Mouse (Mus musculus) neural tube, embryonic 11.5 days (tissue): ENCODE results near the gene Sos2. TPM values are rescaled to one million over a fixed set of nuclear protein-coding genes. Genes with fewer than 3 reads are reported as not detected.
A peak's percentile ranks its signal among the peaks of the same experiment; 100 is the strongest.
"Not testable (repeated sequence)": the region's sequence is repeated elsewhere in the genome, so short reads cannot be mapped to it uniquely, and the experiment has no call there.

Source experiments
- ATAC-seq: fragments of 200-750 bp; cut with Nextera tagmentation; 2 replicates; pipeline ENCODE4 v1.8.0; 2017; ENCODE audit warnings: moderate number of reproducible peaks, mild to moderate bottlenecking, moderate TSS enrichment, moderate library complexity; ENCODE audit not compliant: insufficient read depth, low FRiP score, low TSS enrichment
- DNase-seq: peaks from one replicate; pipeline ENCODE4 v3.0.0-alpha.2; 2015; ENCODE audit warnings: low spot score
- H3K27ac ChIP-seq: fragments of 300-500 bp; sonication (generic); 2 replicates; pipeline ENCODE4 v1.5.1; 2014; ENCODE audit warnings: low read depth, mild to moderate bottlenecking, low read length
- H3K27me3 ChIP-seq: fragments of 300-500 bp; sonication (generic); 2 replicates; pipeline ENCODE4 v1.6.1; 2014; ENCODE audit warnings: mild to moderate bottlenecking, low read length, mixed read lengths; ENCODE audit not compliant: control insufficient read depth, insufficient read depth
- H3K36me3 ChIP-seq: fragments of 300-500 bp; sonication (generic); 2 replicates; pipeline ENCODE4 v1.6.1; 2014; ENCODE audit warnings: mild to moderate bottlenecking, low read length, moderate library complexity, mixed read lengths; ENCODE audit not compliant: control insufficient read depth, insufficient read depth
- H3K4me1 ChIP-seq: fragments of 300-500 bp; sonication (generic); 2 replicates; pipeline ENCODE4 v1.6.1; 2014; ENCODE audit warnings: low read length, mixed read lengths; ENCODE audit not compliant: control insufficient read depth, insufficient read depth
- H3K4me2 ChIP-seq: fragments of 300-500 bp; sonication (generic); 2 replicates; pipeline ENCODE4 v1.6.1; 2014; ENCODE audit warnings: low read depth, mild to moderate bottlenecking, moderate library complexity
- H3K4me3 ChIP-seq: fragments of 300-500 bp; sonication (generic); 2 replicates; pipeline ENCODE4 v1.5.1; 2014; ENCODE audit warnings: low read depth, low read length
- H3K9ac ChIP-seq: fragments of 300-500 bp; sonication (generic); 2 replicates; pipeline ENCODE4 v1.6.1; 2014; ENCODE audit warnings: mild to moderate bottlenecking, low read length
- H3K9me3 ChIP-seq: fragments of 300-500 bp; sonication (generic); 2 replicates; pipeline ENCODE4 v1.6.1; 2016; ENCODE audit warnings: low read length; ENCODE audit not compliant: control insufficient read depth
- WGBS: fragments of 180-500 bp; shearing (Covaris S2); extraction: QIAGEN DNeasy Blood & Tissue Kit; methylation state at CpG from one replicate; pipeline ENCODE4 v1.1.7; 2014; 5-methylcytosine and 5-hydroxymethylcytosine counted together
- polyA plus RNA-seq: library from polyadenylated mRNA; unstranded; fragments of >200 nt; fragmentation: Nextera tagmentation; extraction: Ambion mirVana; gene quantifications from 2 replicates; pipeline ENCODE4 v1.2.1, GENCODE M21; 2014

Gene Sos2
- polyA plus RNA-seq, 1 experiment from 2014 or later: 10.1 TPM

DNA sequence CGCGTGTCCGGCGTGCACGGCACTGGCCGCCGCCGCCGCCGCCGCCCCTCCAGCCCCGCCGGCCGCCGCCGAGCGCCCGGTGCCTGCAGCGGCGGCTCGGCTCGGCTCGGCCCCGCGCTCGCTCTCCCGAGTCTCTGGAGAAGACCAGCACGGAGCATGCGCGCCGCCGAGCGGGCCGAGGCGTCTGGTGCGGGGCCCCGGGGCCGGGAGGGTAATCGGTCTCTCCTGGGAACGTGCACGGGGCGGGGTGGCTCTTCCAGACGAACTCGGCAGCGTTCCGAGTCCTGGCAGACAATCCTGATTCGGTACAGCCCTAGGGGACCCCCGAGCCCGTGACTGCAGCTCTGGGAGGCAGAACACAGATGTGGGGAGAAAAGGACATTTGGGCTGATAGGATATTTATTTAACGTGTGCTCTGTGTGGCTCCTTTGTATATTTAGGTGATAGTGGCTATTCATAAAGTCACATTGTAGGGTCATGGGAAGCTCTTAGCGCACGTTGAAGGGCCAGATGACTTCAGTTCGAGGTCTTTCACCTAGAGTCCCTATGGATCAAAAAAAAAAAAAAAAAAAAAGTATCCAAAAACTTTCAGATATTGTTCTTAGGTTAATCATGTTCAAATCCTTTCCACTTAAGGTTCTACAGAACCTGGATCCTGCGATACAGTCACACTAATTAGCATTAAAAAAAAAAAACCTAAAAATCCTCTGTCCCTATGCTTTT, 574 bp upstream of the Sos2 start:
- ATAC-seq (peak; percentile 90), DNase-seq (peak; percentile 91)
- Histone ChIP-seq H3K27me3 (no peaks in the 10 kb centered on the region), H3K4me1 (peaks cover 4% of the 10 kb centered on the region; the same call in 1 of the 2 replicates), H3K4me3 (peak overlapping the region; percentile 73), H3K36me3 (no peaks in the 10 kb centered on the region), H3K27ac (peak overlapping the region; percentile 97), H3K4me2 (peak overlapping the region; percentile 67), H3K9me3 (no peaks in the 10 kb centered on the region), H3K9ac (peak overlapping the region; percentile 97)
- under 1% methylated on average over 42 of the region's 54 CpGs for WGBS

DNA sequence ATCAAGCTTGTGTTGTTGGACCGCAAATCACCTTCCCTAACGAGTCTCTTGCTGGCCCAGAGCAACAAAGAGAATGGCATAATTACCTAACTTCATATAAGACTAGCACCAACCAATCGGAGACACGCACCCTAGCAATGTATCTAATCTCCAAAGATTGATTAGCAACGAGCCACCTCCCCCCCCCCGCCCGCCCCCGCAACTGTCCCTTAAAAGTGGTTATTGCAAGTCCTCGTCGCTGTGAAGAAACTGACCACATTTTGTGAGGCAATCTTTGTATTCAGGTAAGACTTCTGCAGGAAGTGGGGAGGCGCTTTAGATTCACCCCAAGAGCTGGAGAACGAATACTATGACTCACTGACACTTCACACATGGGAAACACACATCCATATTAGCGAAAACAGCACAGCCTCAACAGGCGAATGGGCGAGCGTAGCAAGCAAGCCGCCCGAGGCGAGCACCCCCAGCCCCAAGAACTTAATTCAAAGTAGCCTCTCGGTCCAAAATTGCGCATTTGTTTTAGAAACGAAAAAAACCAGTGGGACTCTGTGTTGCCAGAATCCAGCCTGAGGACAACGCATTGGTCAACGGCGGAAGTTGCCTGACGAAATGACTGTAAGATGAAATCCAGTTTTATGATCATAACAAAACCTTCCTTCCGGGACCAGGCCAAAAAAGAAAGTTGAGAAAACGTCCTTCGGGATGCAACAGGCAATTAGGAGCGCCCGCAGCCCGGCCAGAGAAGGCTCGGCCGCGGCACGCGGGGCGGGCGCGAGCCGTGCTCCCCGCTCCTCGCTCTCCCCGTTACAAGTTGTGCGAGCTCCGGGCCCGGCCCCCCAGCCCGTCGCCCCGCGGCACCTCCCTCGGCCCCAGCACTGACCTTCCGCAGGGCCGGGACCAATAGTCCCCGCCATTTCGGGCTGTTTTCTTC, 752 bp downstream of the Sos2 start:
- peak overlapping the region; percentile 73 for H3K4me3 ChIP-seq
- no peaks in the 10 kb centered on the region for H3K9me3 ChIP-seq
- under 1% methylated on average over 55 of the region's 56 CpGs for WGBS
- ATAC-seq: no peak; the same call in none of the 2 replicates
- no peaks in the 10 kb centered on the region for H3K36me3 ChIP-seq
- H3K27ac ChIP-seq: peak overlapping the region; percentile 97
- H3K9ac ChIP-seq: peak overlapping the region; percentile 97
- no peaks in the 10 kb centered on the region for H3K27me3 ChIP-seq
- H3K4me2 ChIP-seq: peak overlapping the region; percentile 67
- DNase-seq: peak; percentile 59
- H3K4me1 ChIP-seq: peaks cover 4% of the 10 kb centered on the region; the same call in 1 of the 2 replicates

DNA sequence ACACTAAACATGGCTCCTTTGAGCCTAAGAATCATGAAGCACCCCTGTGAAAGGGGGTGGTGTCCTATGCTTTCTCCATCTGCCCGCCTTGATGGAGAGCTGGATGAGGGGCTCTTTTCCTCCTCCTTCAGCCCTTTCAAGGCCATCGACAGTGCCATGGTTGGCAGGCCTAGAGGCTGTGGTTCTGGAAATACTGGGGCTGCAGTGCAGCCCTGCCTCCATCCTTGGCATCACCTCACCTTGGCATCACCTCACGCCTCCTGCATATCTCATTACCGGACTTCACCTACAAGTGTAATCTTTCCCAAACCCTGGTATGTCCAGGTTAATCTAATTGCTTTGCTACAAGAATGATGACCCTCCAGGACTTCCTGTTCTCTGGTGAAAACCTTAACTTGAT, 5.5 kb downstream of the Sos2 start:
- no peak overlapping the region for H3K4me3 ChIP-seq
- no peaks in the 10 kb centered on the region for H3K9me3 ChIP-seq
- DNase-seq (no peak), ATAC-seq (no peak)
- no peak overlapping the region for H3K9ac ChIP-seq
- no peak overlapping the region for H3K27ac ChIP-seq
- H3K27me3 ChIP-seq: no peaks in the 10 kb centered on the region
- 92% methylated on average over 4 of the region's 4 CpGs for WGBS
- peaks cover 4% of the 10 kb centered on the region; the same call in 1 of the 2 replicates for H3K4me1 ChIP-seq
- H3K4me2 ChIP-seq: no peak overlapping the region
- H3K36me3 ChIP-seq: no peaks in the 10 kb centered on the region

GRCm38 (mm10) chr12:69674576-69675537, 6.8 kb downstream of the Sos2 start:
- ATAC-seq: no peak

DNA sequence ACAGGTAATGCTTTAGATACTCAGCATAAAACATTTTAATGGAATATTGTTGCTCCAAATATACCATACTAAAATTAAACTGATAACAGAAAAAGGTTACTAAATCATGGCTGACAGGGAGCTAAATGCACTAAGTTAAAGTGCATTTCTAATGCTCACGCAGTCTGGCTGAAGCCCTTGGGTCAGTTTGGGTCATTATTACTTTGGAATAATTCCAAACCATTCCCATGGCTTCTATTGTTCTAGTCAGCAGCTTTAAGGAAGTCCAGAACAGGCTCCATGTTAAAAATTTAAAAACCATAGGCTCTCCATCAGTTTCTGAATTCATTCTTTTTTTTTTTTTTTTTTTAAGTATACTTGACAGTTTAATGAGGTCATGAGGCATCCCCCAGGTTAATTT, 7.5 kb downstream of the Sos2 start:
- Histone ChIP-seq H3K9me3 (no peaks in the 10 kb centered on the region), H3K4me1 (no peaks in the 10 kb centered on the region), H3K4me2 (no peak overlapping the region), H3K36me3 (no peaks in the 10 kb centered on the region), H3K9ac (no peak overlapping the region), H3K27me3 (no peaks in the 10 kb centered on the region), H3K4me3 (no peak overlapping the region), H3K27ac (no peak overlapping the region)
- 78% methylated on average over 1 of the region's 1 CpGs for WGBS
- ATAC-seq (no peak), DNase-seq (no peak)

More at GRCm38 (mm10) chr12:69674576-69675537, 6.8 kb downstream of the Sos2 start:
- 84% methylated on average over 10 of the region's 10 CpGs for WGBS
- Histone ChIP-seq H3K27me3 (no peaks in the 10 kb centered on the region), H3K4me2 (no peak overlapping the region), H3K27ac (no peak overlapping the region), H3K4me3 (no peak overlapping the region), H3K9ac (no peak overlapping the region), H3K36me3 (no peaks in the 10 kb centered on the region), H3K4me1 (no peaks in the 10 kb centered on the region), H3K9me3 (no peaks in the 10 kb centered on the region)
- no peak for DNase-seq

GRCm38 (mm10) chr12:69666721-69667120, 14.9 kb downstream of the Sos2 start:
- 93% methylated on average over 5 of the region's 5 CpGs for WGBS

GRCm38 (mm10) chr12:69661658-69662057, 20.0 kb downstream of the Sos2 start:
- no peaks in the 10 kb centered on the region for H3K27me3 ChIP-seq
- H3K27ac ChIP-seq: no peak overlapping the region
- H3K9ac ChIP-seq: no peak overlapping the region
- no peak overlapping the region for H3K4me3 ChIP-seq
- H3K36me3 ChIP-seq: no peaks in the 10 kb centered on the region
- no peaks in the 10 kb centered on the region for H3K9me3 ChIP-seq
- DNase-seq: no peak
- ATAC-seq: no peak
- 98% methylated on average over 5 of the region's 5 CpGs for WGBS
- no peaks in the 10 kb centered on the region for H3K4me1 ChIP-seq
- H3K4me2 ChIP-seq: no peak overlapping the region

More at GRCm38 (mm10) chr12:69666721-69667120, 14.9 kb downstream of the Sos2 start:
- H3K9ac ChIP-seq: no peak overlapping the region
- ATAC-seq (no peak), DNase-seq (no peak)
- H3K9me3 ChIP-seq: no peaks in the 10 kb centered on the region
- no peaks in the 10 kb centered on the region for H3K27me3 ChIP-seq
- no peak overlapping the region for H3K4me3 ChIP-seq
- H3K4me1 ChIP-seq: no peaks in the 10 kb centered on the region
- no peaks in the 10 kb centered on the region for H3K36me3 ChIP-seq
- no peak overlapping the region for H3K27ac ChIP-seq
- H3K4me2 ChIP-seq: no peak overlapping the region

DNA sequence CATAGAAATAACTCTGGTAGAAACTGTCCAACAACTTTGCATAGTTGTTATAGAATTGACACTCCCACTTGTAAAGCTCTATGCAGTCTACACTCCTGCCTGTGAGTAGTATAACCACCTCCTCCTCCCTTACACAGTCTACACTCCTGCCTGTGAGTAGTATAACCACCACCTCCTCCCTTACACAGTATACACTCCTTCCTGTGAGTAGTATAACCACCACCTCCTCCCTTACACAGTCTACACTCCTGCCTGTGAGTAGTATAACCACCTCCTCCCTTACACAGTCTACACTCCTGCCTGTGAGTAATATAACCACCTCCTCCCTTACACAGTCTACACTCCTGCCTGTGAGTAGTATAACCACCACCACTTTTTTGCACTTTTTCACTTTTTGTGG, 27.7 kb downstream of the Sos2 start:
- not testable (repeated sequence) for H3K9me3 ChIP-seq, DNase-seq, H3K27me3 ChIP-seq, H3K4me2 ChIP-seq, H3K27ac ChIP-seq, H3K4me1 ChIP-seq, H3K9ac ChIP-seq, H3K4me3 ChIP-seq, H3K36me3 ChIP-seq
- peak; percentile 67; the same call in 1 of the 2 replicates for ATAC-seq
